Mouse (Mus musculus) intestine, embryonic 14.5 days (tissue): ENCODE measurements at regions not wholly inside any gene's neighbourhood (a gene's known extent, or its start where the extent isn't known, plus 50 kb on each side); places are given as distances from the start of the nearest gene placed in this dataset.

Experiments used
- ATAC-seq: fragments of 200-750 bp; cut with Nextera tagmentation; replicated peaks from 2 replicates; pipeline ENCODE4 v1.8.0; 2017; ENCODE audit warnings: low read depth, moderate number of reproducible peaks, moderate TSS enrichment, moderate library complexity; ENCODE audit not compliant: low FRiP score, low TSS enrichment
- DNase-seq: peaks from one replicate; pipeline ENCODE4 v3.0.0-alpha.2; 2018; ENCODE audit warnings: low spot score
- H3K27ac ChIP-seq: fragments of 300-500 bp; sonication (generic); 2 replicates; pipeline ENCODE4 v1.5.1; 2014; ENCODE audit warnings: low read depth, mild to moderate bottlenecking, control low read depth
- H3K27me3 ChIP-seq: fragments of 300-500 bp; sonication (generic); replicated peaks from 2 replicates; pipeline ENCODE4 v1.6.1; 2014; ENCODE audit warnings: low read length, control low read depth; ENCODE audit not compliant: control insufficient read depth, insufficient read depth
- H3K36me3 ChIP-seq: fragments of 300-500 bp; sonication (generic); 2 replicates; pipeline ENCODE4 v1.6.1; 2014; ENCODE audit warnings: low read length, control low read depth; ENCODE audit not compliant: control insufficient read depth, insufficient read depth
- H3K4me1 ChIP-seq: fragments of 300-500 bp; sonication (generic); replicated peaks from 2 replicates; pipeline ENCODE4 v1.6.1; 2014; ENCODE audit warnings: low read length, control low read depth, mixed read lengths; ENCODE audit not compliant: control insufficient read depth, insufficient read depth
- H3K4me2 ChIP-seq: fragments of 300-500 bp; sonication (generic); 2 replicates; pipeline ENCODE4 v1.6.1; 2014; ENCODE audit warnings: low read length
- H3K4me3 ChIP-seq: fragments of 300-500 bp; sonication (generic); 2 replicates; pipeline ENCODE4 v1.5.1; 2014; ENCODE audit warnings: low read depth, low read length, control low read depth, mixed read lengths
- H3K9ac ChIP-seq: fragments of 300-500 bp; sonication (generic); 2 replicates; pipeline ENCODE4 v1.6.1; 2014; ENCODE audit warnings: mild to moderate bottlenecking, low read length
- H3K9me3 ChIP-seq: fragments of 300-500 bp; sonication (generic); 2 replicates; pipeline ENCODE4 v1.6.1; 2016; ENCODE audit warnings: low read length, control low read depth; ENCODE audit not compliant: control insufficient read depth
- WGBS: fragments of 180-500 bp; shearing (Covaris S2); extraction: QIAGEN DNeasy Blood & Tissue Kit; methylation state at CpG from one replicate; pipeline ENCODE4 v1.1.7; 2014; 5-methylcytosine and 5-hydroxymethylcytosine counted together

DNA sequence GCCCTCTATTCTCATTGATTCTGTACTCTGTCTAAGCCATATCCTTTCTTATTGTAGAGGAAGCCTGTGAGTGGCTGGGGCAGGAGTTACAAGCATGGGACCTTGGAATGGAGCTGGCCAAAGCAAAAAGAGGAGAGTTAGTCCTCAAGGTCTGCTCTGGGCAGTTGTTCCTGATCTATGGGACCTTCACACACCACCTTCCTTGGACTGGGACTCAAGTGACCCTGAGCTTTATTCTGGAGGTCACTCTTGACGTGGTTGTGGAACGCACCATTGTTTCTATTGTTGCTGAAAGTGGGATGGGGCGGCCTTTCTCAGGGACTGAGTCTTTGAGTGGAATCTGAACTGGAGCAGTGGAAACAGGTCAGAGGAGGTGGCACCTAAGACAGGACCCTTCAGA is 291.0 kb downstream of the Gm49356 start:
- no peaks in the 10 kb centered on the region for H3K27me3 ChIP-seq
- H3K4me3 ChIP-seq, result no peak overlapping the region
- ATAC-seq (no peak), DNase-seq (no peak)
- 97% methylated on average over 3 of the region's 3 CpGs for WGBS
- H3K4me1 ChIP-seq, result peaks cover 1% of the 10 kb centered on the region; the same call in 1 of the 2 replicates
- no peak overlapping the region for H3K9ac ChIP-seq
- H3K9me3 ChIP-seq, result no peaks in the 10 kb centered on the region
- no peak overlapping the region for H3K27ac ChIP-seq
- no peak overlapping the region for H3K4me2 ChIP-seq
- H3K36me3 ChIP-seq, result no peaks in the 10 kb centered on the region

DNA sequence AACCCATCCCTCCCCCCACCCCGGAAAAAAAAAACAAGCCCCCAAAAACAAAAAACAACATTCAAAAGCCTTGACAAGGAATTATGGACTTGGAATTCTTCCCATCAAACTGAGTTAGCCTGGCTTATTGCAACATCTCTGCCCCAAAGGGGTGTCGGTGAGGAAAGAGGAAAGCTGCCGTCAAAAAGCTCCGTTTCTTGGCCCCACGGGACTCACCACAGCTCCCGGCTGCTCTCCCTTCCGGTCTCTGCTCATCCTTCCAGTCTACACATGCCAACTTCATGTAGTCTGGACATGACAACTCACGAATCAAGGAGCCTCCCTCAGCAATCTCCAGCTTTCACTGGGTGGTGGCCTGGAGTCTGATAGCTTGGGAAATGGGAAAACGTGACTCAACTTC is 295.4 kb downstream of the Gm49356 start:
- no peak overlapping the region for H3K4me3 ChIP-seq
- no peaks in the 10 kb centered on the region for H3K9me3 ChIP-seq
- no peak overlapping the region for H3K4me2 ChIP-seq
- WGBS, result 81% methylated on average over 9 of the region's 9 CpGs
- ATAC-seq (no peak), DNase-seq (no peak)
- H3K27me3 ChIP-seq, result no peaks in the 10 kb centered on the region
- no peaks in the 10 kb centered on the region for H3K4me1 ChIP-seq
- H3K36me3 ChIP-seq, result no peaks in the 10 kb centered on the region
- H3K9ac ChIP-seq, result no peak overlapping the region
- no peak overlapping the region for H3K27ac ChIP-seq

DNA sequence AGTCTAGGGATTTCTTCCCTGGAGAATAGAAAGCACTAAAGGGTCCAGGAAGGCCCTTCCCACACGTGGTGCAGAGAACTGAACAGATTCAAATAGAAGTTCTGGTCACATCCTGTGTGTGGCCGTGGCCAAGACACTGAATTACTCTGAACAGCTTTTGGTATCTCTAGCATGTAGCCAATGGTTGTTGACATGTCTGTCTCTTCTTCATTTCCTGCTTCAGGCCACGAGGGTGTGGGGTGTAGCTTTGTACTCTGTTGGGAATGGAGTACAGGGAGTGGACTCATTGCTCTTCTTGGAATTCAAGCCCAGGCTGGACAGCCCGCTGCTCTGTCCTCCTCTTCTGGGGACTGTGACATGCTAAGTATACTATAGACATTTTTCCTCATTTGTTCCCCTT is 298.5 kb downstream of the Gm49356 start:
- no peaks in the 10 kb centered on the region for H3K27me3 ChIP-seq
- no peak overlapping the region for H3K4me2 ChIP-seq
- DNase-seq, result no peak
- no peak for ATAC-seq
- no peak overlapping the region for H3K9ac ChIP-seq
- H3K9me3 ChIP-seq, result no peaks in the 10 kb centered on the region
- no peak overlapping the region for H3K4me3 ChIP-seq
- no peaks in the 10 kb centered on the region for H3K4me1 ChIP-seq
- 68% methylated on average over 4 of the region's 4 CpGs for WGBS
- no peaks in the 10 kb centered on the region for H3K36me3 ChIP-seq
- H3K27ac ChIP-seq, result no peak overlapping the region

DNA sequence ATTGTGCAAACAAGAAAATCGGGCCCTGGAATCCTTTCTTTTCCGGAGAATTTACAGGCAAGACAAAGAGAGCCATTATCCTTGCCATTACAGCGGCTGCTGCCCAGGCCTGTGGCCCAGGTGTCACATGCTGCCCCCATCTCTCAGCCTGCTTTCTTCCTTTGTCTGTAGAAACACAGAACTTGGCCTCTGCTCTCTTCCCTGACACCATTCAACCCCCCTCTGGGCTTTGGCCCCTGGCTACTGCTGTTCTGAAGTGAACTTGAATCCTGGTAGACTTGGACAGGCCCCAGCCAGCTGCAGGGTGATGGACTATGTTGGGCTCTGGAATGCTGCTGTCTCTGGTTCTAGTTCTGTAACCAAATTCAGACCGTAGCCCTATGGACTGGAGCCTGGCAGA is 299.3 kb downstream of the Gm49356 start:
- Histone ChIP-seq H3K9me3 (no peaks in the 10 kb centered on the region), H3K36me3 (no peaks in the 10 kb centered on the region), H3K4me2 (no peak overlapping the region), H3K9ac (no peak overlapping the region), H3K27me3 (no peaks in the 10 kb centered on the region), H3K4me3 (no peak overlapping the region), H3K27ac (no peak overlapping the region), H3K4me1 (no peaks in the 10 kb centered on the region)
- WGBS, result 59% methylated on average over 4 of the region's 4 CpGs
- ATAC-seq, result no peak
- no peak for DNase-seq

DNA sequence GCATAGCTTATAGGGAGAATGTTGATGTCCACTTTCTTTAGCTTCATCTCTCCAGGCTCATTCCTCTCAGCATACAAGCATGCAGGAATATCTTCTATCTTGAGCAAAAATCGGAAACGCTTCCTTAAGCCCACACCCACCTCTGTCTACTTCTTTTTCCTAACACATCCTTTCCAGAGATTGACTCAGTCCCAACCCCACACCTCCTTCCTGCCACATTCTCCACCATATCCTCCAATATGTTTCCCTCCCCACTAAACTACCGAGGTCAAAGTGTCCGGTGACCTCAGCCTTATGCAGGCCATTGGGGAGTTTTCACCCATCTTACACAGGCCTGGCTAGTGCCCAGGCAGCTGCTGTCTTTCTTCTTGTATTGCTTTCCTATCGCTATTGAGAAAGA is 301.4 kb downstream of the Gm49356 start:
- no peaks in the 10 kb centered on the region for H3K4me1 ChIP-seq
- ATAC-seq (no peak), DNase-seq (no peak)
- H3K4me3 ChIP-seq, result no peak overlapping the region
- H3K27ac ChIP-seq, result no peak overlapping the region
- no peaks in the 10 kb centered on the region for H3K27me3 ChIP-seq
- WGBS, result 80% methylated on average over 5 of the region's 5 CpGs
- H3K9me3 ChIP-seq, result no peaks in the 10 kb centered on the region
- H3K36me3 ChIP-seq, result no peaks in the 10 kb centered on the region
- no peak overlapping the region for H3K9ac ChIP-seq
- no peak overlapping the region for H3K4me2 ChIP-seq

DNA sequence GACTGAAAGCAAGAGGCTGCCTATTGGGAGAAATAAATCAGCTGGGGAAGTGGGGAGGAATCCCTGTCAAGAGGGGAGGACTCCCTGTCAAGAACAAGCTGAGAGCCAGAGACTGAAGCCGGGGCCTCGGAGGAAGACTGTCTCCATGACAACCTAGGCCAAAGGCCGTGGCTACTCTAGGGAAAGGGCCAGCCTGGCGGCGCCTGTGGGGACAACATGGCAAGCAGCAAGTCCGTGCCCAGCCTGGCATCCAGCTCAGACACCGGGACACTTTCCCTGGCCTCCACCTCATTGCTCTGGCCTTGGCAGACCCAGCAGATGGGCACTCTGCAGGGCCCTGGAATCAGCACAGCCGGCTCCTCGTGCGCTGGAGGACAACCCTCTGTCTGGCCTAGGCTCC is 305.3 kb downstream of the Gm49356 start:
- Histone ChIP-seq H3K9me3 (no peaks in the 10 kb centered on the region), H3K27ac (no peak overlapping the region), H3K4me2 (no peak overlapping the region), H3K27me3 (no peaks in the 10 kb centered on the region), H3K4me3 (no peak overlapping the region), H3K4me1 (peaks cover 23% of the 10 kb centered on the region), H3K36me3 (no peaks in the 10 kb centered on the region), H3K9ac (no peak overlapping the region)
- 55% methylated on average over 10 of the region's 10 CpGs for WGBS
- no peak for ATAC-seq
- no peak for DNase-seq

DNA sequence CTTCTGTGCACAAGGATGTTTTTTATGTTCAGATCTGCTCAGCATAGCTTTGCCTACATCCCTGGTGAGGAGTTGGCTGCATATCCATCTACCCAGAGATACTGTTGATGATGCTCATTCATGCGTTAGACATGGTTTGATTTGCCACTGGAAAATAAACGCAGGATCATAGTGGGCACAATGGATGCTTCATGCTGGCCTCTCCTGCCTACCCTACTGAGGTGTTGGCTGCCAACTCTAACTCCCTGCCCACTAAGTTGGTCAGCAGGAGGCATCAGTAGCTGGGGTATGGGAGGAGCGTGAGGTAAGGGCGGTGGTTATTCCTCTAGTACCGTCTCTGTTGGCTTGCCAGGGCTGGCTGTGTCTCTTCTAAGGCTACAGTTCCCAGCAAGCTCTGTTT is 307.3 kb downstream of the Gm49356 start:
- DNase-seq, result no peak

DNA sequence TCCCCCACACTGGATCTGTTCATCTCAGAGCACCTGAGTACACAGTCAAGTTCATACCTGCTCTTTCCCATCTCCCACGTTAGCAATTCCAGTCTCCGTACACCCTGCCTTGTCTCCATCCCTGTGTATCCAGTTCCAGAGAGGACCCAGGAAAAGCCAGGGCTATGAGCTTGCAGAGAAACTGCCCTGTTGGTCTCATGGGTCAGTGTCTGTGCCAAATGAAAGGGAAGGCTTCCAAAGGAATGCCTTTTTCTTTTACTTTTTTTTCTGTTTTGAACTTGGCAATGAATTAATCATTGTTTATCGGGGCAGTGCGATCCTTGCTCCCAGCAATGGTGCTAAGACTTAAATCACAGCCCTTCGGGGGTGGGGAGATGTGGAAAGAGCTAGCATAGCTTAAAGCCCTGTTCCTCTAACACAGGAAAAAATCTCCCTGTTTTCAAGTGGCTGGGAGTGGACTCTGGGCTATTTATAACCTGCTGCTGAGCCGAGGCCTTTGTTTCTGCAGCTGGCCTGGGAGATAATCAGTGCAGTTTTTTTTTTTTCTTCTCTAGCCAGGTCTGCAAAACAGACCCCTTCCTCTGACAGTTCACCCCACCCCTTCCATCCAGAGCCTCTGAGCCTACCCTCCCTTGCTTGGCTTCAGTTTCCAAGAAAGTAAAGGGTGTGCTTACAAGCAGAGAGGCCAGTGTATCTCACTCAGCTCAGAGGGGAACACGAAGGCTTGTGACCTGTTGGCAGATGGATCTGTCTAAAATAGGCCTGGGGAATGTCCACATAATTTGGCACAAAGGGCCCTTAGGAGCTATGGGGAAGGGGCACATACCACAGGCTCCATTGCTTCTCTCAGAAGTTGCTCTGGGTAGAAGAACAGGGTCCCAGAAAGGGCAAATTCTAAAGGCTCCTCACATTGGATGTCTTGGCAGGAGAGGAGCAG is 308.6 kb downstream of the Gm49356 start:
- 4% methylated on average over 7 of the region's 7 CpGs for WGBS
- peak; percentile 73 for DNase-seq
- no peaks in the 10 kb centered on the region for H3K9me3 ChIP-seq
- H3K4me1 ChIP-seq, result peaks cover 34% of the 10 kb centered on the region
- ATAC-seq, result peak; percentile 81
- peak overlapping the region; percentile 13; the same call in 1 of the 2 replicates for H3K9ac ChIP-seq
- H3K27me3 ChIP-seq, result no peaks in the 10 kb centered on the region
- H3K27ac ChIP-seq, result peak overlapping the region; percentile 88
- peak overlapping the region; percentile 28 for H3K4me2 ChIP-seq
- no peak overlapping the region for H3K4me3 ChIP-seq
- no peaks in the 10 kb centered on the region for H3K36me3 ChIP-seq

More for the DNA sequence above, 307.3 kb downstream of the Gm49356 start:
- Histone ChIP-seq H3K9me3 (no peaks in the 10 kb centered on the region), H3K4me3 (no peak overlapping the region), H3K36me3 (no peaks in the 10 kb centered on the region), H3K4me1 (peaks cover 26% of the 10 kb centered on the region), H3K27me3 (no peaks in the 10 kb centered on the region), H3K9ac (no peak overlapping the region), H3K4me2 (no peak overlapping the region), H3K27ac (peak overlapping the region; percentile 88; the same call in 1 of the 2 replicates)
- no peak for ATAC-seq
- 90% methylated on average over 5 of the region's 5 CpGs for WGBS

DNA sequence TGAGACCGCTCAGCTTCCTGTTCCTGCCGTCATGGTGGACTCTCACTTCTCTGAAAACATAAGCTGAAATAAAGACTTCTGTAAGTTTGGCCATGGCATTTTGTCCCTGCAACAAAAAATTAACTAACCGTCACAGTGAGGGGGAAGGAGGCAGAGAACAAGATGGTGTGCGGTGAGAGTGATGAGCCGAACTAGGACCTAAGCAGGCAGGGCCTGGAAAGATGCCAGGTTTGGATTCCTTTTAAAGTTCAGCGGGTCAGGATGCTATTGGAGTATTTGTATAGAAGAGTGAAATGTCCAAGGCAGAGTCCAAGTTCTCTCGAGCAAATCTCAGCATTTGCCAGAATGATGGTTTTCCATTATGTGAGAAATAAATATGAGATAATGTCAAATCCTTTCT is 312.3 kb downstream of the Gm49356 start:
- WGBS, result 47% methylated on average over 7 of the region's 7 CpGs
- DNase-seq (no peak), ATAC-seq (no peak)
- Histone ChIP-seq H3K36me3 (no peaks in the 10 kb centered on the region), H3K9me3 (no peaks in the 10 kb centered on the region), H3K4me3 (no peak overlapping the region), H3K4me2 (no peak overlapping the region), H3K27me3 (no peaks in the 10 kb centered on the region), H3K27ac (no peak overlapping the region), H3K9ac (no peak overlapping the region), H3K4me1 (peaks cover 42% of the 10 kb centered on the region)
